Mouse (Mus musculus) hindbrain, embryonic 12.5 days (tissue): ENCODE measurements at regions not wholly inside any gene's neighbourhood (a gene's known extent, or its start where the extent isn't known, plus 50 kb on each side); places are given as distances from the start of the nearest gene placed in this dataset.
"Not testable (repeated sequence)": the region's sequence is repeated elsewhere in the genome, so short reads cannot be mapped to it uniquely, and the experiment has no call there.

Experiments used
- ATAC-seq: fragments of 200-750 bp; cut with Nextera tagmentation; 2 replicates; pipeline ENCODE4 v1.8.0; 2017; ENCODE audit warnings: moderate TSS enrichment; ENCODE audit not compliant: low FRiP score
- H3K27ac ChIP-seq: fragments of 300-500 bp; sonication (generic); 2 replicates; pipeline ENCODE4 v1.5.1; 2016; ENCODE audit warnings: mild to moderate bottlenecking
- H3K27me3 ChIP-seq: fragments of 300-500 bp; sonication (generic); 2 replicates; pipeline ENCODE4 v1.6.1; 2016; ENCODE audit warnings: mild to moderate bottlenecking
- H3K36me3 ChIP-seq: fragments of 300-500 bp; sonication (generic); 2 replicates; pipeline ENCODE4 v1.6.1; 2016; ENCODE audit warnings: mild to moderate bottlenecking
- H3K4me1 ChIP-seq: fragments of 300-500 bp; sonication (generic); 2 replicates; pipeline ENCODE4 v1.6.1; 2016
- H3K4me2 ChIP-seq: fragments of 300-500 bp; sonication (generic); replicated peaks from 2 replicates; pipeline ENCODE4 v1.6.1; 2016; ENCODE audit warnings: mild to moderate bottlenecking
- H3K4me3 ChIP-seq: fragments of 300-500 bp; sonication (generic); 2 replicates; pipeline ENCODE4 v1.5.1; 2016; ENCODE audit warnings: mild to moderate bottlenecking
- H3K9ac ChIP-seq: fragments of 300-500 bp; sonication (generic); 2 replicates; pipeline ENCODE4 v1.6.1; 2016; ENCODE audit warnings: mild to moderate bottlenecking, moderate library complexity
- H3K9me3 ChIP-seq: fragments of 300-500 bp; sonication (generic); replicated peaks from 2 replicates; pipeline ENCODE4 v1.6.1; 2016; ENCODE audit warnings: mild to moderate bottlenecking
- WGBS: fragments of 180-500 bp; shearing (Covaris S2); methylation state at CpG from one replicate; pipeline ENCODE4 v1.1.7; 2016; 5-methylcytosine and 5-hydroxymethylcytosine counted together

DNA sequence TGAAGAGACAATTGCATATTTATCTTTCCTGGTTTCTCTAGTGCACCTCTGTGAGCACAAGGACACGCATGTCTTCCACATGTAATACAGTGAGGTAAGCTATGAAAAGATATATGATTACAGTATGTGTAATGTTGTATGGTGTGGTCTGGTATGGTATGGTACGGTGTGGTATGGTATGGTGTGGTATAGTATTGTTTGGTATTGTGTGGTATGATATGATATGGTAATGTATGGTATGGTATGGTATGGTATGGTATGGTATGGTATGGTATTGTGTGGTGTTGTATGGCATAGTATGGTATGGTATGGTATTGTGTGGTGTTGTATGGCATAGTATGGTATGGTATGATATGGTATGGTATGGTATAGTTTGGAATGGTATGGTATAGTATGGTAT is 242.1 kb upstream of the Ngly1 start:
- Histone ChIP-seq H3K4me2 (no peak overlapping the region), H3K9ac (no peak overlapping the region), H3K4me1 (no peaks in the 10 kb centered on the region), H3K36me3 (no peaks in the 10 kb centered on the region), H3K4me3 (no peak overlapping the region), H3K9me3 (no peaks in the 10 kb centered on the region), H3K27ac (no peak overlapping the region), H3K27me3 (no peaks in the 10 kb centered on the region)
- peak; percentile 67 for ATAC-seq
- WGBS, result 89% methylated on average over 2 of the region's 2 CpGs

DNA sequence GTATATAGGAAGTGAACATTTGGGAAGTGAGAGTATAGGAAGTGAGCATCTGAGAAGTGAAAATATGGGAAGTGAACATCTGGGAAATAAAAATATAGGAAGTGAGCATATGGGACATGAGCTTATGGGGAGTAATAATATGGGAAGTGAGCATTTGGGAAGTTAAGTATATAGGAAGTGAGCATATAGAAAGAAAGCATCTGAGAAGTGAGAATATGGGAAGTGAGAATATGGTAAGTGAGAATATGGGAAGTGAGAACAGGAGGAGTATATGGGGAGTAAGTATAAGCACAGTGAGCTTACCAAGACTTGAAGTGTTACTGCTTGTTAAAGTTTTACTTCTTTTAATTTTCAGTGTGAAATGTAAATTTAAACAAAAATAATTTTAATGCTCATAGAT is 239.3 kb upstream of the Ngly1 start:
- Histone ChIP-seq H3K9me3 (no peaks in the 10 kb centered on the region), H3K4me1 (no peaks in the 10 kb centered on the region), H3K36me3 (no peaks in the 10 kb centered on the region), H3K27me3 (no peaks in the 10 kb centered on the region), H3K4me2 (no peak overlapping the region), H3K9ac (no peak overlapping the region), H3K4me3 (no peak overlapping the region), H3K27ac (no peak overlapping the region)
- no peak for ATAC-seq

DNA sequence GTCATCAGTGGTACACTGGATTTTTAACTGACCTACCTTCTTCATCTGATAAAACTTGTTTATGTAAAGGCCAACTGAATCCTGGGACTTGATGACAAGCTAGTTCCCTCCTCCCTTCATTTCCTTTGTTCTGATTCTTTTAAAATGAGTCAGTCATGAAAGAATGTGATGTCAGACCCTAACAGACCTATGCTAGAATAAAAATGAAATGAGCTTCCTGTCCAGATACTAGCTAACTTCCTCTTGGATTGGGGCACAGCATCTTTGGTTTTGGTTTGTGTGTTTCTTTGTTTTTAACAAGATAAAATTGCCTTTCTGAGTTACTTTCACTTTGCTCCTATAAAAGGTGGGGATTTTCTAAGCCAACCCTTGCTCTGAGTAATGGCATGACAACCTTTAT is 225.2 kb upstream of the Ngly1 start:
- no peak overlapping the region for H3K4me3 ChIP-seq
- H3K27ac ChIP-seq, result no peak overlapping the region
- H3K9me3 ChIP-seq, result no peaks in the 10 kb centered on the region
- no peak overlapping the region for H3K4me2 ChIP-seq
- H3K36me3 ChIP-seq, result no peaks in the 10 kb centered on the region
- no peaks in the 10 kb centered on the region for H3K27me3 ChIP-seq
- no peaks in the 10 kb centered on the region for H3K4me1 ChIP-seq
- H3K9ac ChIP-seq, result no peak overlapping the region
- ATAC-seq, result no peak

DNA sequence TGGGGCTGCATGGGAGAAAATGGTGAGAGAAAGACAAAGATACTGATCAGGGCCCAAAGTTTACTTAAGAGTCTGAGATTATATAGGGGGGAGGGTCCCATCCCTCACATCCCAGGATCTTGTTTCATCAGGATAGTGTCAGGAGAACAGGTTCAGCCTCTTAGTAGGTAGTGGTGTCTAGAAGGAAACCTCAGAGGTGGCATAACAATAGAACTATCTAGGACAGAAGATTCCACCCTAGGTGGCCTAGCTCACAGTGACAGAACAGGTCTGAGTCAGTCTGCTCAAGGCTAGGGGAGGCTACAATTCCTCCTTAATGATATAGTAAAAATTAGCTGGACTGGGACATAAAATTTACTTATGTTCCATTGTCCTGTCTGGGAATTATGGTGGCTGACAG is 211.3 kb upstream of the Ngly1 start:
- Histone ChIP-seq H3K36me3 (no peaks in the 10 kb centered on the region), H3K9me3 (no peaks in the 10 kb centered on the region), H3K27me3 (no peaks in the 10 kb centered on the region), H3K9ac (no peak overlapping the region), H3K4me2 (no peak overlapping the region), H3K4me1 (no peaks in the 10 kb centered on the region), H3K4me3 (no peak overlapping the region), H3K27ac (no peak overlapping the region)
- no peak for ATAC-seq

DNA sequence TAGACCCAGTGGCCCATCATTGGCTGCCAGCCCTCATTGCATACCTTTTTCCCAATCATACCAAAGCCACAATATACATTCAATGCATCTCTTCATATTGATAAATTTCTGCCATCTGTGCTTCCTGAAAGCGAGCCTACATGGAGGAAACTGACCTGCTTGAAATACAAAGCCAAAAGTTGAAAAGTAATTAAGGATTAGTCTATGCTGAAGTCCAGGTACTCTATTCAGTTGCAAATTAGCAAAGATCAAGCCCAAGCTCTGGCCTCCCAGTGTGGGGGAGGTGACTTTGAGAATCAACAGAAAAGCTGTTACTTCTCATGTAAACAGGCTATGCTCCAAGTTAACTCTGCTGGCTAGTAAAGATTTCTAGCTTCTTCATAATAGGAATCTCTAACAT is 210.7 kb upstream of the Ngly1 start:
- H3K27ac ChIP-seq, result no peak overlapping the region
- no peaks in the 10 kb centered on the region for H3K27me3 ChIP-seq
- 64% methylated on average over 1 of the region's 1 CpGs for WGBS
- ATAC-seq, result no peak
- no peaks in the 10 kb centered on the region for H3K36me3 ChIP-seq
- H3K9me3 ChIP-seq, result no peaks in the 10 kb centered on the region
- no peak overlapping the region for H3K4me3 ChIP-seq
- H3K4me2 ChIP-seq, result no peak overlapping the region
- H3K9ac ChIP-seq, result no peak overlapping the region
- H3K4me1 ChIP-seq, result no peaks in the 10 kb centered on the region

DNA sequence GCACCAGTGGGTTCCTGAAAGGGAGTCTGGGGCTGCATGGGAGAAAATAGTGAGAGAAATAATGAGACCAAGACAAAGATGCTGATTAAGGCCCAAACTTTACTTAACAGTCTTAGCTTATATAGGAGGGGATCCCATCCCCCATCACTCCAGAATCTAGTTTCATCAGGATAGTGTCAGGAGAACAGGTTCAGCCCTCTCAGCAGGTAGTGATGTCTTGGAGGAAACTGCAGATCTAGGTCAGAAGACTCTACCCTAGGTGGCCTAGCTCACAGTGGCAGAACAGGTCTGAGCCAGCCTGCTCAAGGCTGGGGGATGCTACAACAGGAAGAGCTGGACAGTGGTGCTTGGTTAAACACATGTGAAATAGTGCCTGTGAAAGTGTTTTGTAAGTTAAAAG is 204.6 kb upstream of the Ngly1 start:
- Histone ChIP-seq H3K4me3 (no peak overlapping the region), H3K36me3 (no peaks in the 10 kb centered on the region)
- ATAC-seq, result no peak

DNA sequence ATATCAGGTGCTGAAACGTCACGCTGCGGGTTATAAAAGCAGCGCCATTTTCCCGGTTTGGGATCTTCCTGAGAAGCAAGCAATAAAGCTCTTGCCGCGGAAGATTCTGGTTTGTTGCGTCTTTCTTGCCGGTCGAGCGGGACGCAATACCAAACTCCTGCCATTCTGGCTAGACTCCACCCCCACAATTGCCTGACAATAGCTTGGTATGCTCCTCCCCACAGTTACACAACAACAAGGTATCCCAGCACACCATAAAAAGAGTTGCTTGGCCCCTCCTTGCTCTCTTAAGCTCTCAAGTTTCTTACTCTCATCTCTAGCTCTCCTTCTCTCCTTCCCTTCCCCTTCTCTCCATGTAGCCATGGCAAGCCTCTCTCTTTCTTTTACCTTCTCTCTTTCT is 176.5 kb upstream of the Ngly1 start:
- not testable (repeated sequence) for H3K27me3 ChIP-seq, H3K9ac ChIP-seq, H3K4me2 ChIP-seq, H3K9me3 ChIP-seq, H3K36me3 ChIP-seq, H3K27ac ChIP-seq, H3K4me1 ChIP-seq, H3K4me3 ChIP-seq, ATAC-seq
- 98% methylated on average over 7 of the region's 12 CpGs for WGBS

More for the DNA sequence above, 204.6 kb upstream of the Ngly1 start:
- Histone ChIP-seq H3K9ac (no peak overlapping the region), H3K27me3 (no peaks in the 10 kb centered on the region), H3K4me2 (no peak overlapping the region), H3K9me3 (no peaks in the 10 kb centered on the region), H3K4me1 (no peaks in the 10 kb centered on the region), H3K27ac (no peak overlapping the region)

DNA sequence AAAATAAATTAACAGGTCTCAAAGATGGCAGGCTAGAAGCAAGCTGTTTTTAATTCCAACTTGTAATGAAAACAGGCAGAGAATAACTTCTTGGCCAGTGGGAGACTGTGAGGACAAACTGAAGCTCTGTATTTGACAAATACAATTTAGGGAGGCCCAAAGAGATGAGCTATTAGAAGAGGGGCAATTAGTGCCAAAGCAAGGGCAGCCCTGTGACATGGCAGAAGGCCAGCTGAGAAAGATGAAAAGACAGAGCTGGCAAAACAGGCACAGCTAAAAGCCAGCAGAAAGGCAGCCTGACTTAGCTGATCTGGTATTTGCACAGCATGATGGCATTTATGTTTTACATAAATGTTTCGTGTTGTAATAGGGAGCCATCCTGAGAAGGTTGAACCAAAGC is 175.0 kb upstream of the Ngly1 start:
- no peak overlapping the region for H3K4me2 ChIP-seq
- no peaks in the 10 kb centered on the region for H3K36me3 ChIP-seq
- WGBS, result 88% methylated on average over 1 of the region's 1 CpGs
- no peaks in the 10 kb centered on the region for H3K4me1 ChIP-seq
- no peak overlapping the region for H3K4me3 ChIP-seq
- no peak overlapping the region for H3K9ac ChIP-seq
- H3K27me3 ChIP-seq, result no peaks in the 10 kb centered on the region
- H3K9me3 ChIP-seq, result no peaks in the 10 kb centered on the region; the same call in 1 of the 2 replicates
- ATAC-seq, result no peak
- no peak overlapping the region for H3K27ac ChIP-seq

DNA sequence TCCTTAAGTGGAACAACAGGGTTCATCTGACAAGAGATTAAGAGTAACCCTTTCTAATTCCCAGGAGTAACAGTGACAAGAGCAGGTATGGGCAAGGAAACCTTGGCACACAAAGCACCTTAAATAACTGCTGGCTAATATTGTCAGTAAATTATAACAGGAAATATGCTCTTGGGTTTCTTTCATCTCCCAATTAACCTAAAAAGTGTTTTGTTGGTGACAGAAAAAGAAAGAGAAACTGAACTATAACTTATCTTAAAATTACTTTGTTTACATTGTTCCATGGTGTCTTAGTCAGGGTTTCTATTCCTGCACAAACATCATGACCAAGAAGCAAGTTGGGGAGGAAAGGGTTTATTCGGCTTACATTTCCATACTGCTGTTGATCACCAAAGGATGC is 170.0 kb upstream of the Ngly1 start:
- no peak overlapping the region for H3K4me3 ChIP-seq
- no peak overlapping the region for H3K27ac ChIP-seq
- no peaks in the 10 kb centered on the region for H3K9me3 ChIP-seq
- H3K4me1 ChIP-seq, result no peaks in the 10 kb centered on the region
- no peaks in the 10 kb centered on the region for H3K27me3 ChIP-seq
- no peak for ATAC-seq
- H3K9ac ChIP-seq, result no peak overlapping the region
- no peaks in the 10 kb centered on the region for H3K36me3 ChIP-seq
- 100% methylated on average over 1 of the region's 1 CpGs for WGBS
- H3K4me2 ChIP-seq, result no peak overlapping the region

DNA sequence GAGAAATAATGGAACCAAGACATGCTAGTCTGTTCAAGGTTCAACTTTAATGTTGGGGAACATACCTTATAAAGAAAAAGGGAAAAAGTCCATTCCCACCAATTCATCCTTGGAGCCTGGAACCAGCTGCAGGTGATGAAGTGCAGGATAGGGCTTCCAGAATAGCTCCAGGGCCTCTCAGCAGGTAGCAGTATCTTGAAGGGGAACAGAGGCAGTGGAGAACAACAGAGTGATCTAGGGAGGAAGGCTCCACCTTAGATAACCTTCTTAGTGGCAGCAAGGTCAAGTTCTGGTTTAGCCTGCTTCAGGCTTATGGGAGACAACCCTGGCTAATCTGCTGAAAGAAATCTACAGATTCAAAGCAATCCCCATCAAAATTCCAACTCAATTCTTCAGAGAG is 161.8 kb upstream of the Ngly1 start:
- not testable (repeated sequence) for H3K27ac ChIP-seq, H3K9ac ChIP-seq, H3K4me2 ChIP-seq, H3K4me3 ChIP-seq, ATAC-seq, H3K36me3 ChIP-seq, H3K4me1 ChIP-seq, H3K27me3 ChIP-seq, H3K9me3 ChIP-seq

DNA sequence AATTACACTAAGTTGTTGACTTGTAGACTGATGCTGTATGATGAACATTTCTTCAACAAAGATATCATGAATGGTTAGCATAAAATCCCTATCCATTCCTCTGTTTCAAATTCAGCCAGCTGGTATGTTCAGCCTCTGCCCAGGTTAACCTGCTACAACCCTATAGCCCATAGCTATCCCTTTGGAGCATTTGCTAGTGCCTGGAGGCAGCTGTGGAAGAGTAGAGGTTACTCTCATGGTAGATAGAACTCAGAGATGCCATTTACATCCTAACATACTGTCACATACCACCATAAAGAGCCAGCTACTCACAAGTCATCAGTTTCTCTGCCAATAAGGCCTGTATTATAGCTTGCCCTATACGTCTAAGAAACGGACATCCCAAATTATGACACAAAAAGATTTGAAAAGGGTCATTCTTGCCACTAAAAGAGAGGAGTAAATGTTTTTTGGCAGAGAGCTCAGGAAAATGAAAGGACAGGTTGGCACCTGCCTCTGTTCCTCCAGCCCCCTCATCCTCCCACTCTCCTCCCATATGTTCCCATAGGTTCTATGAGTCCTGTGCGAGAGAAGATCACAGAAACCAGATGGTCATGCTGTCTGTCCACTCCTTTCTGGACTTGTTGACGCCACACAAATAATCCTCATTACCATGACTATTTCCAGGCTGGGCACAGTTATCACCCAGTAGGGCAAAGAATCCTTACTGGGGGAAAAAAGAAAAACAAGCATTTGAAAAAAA is 156.5 kb upstream of the Ngly1 start:
- no peak overlapping the region for H3K27ac ChIP-seq
- no peak for ATAC-seq

DNA sequence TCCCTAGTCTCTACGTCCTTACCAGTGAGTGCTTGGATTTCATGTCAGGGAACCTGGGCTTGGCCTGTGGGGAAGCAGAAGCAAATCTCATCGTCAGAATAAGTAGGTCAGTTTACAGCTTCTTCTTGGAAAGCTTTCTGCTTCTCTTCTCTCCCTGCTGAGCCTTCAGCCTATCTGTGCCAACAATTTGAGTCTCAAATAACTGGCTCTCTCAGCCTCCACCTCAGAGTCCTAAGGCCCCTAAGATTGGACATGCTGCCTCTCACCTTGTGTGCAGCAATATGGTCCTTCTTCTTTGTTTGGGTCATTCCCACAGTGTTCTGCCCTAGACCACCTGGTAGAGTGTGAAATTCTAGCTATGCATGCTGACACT is 156.0 kb upstream of the Ngly1 start:
- H3K4me1 ChIP-seq, result no peaks in the 10 kb centered on the region
- H3K9ac ChIP-seq, result no peak overlapping the region
- H3K27ac ChIP-seq, result no peak overlapping the region
- no peak overlapping the region for H3K4me3 ChIP-seq
- no peaks in the 10 kb centered on the region for H3K27me3 ChIP-seq
- no peaks in the 10 kb centered on the region for H3K9me3 ChIP-seq
- WGBS, result 68% methylated on average over 2 of the region's 2 CpGs
- H3K4me2 ChIP-seq, result no peak overlapping the region
- no peak for ATAC-seq
- H3K36me3 ChIP-seq, result no peaks in the 10 kb centered on the region

More for the DNA sequence above, 156.5 kb upstream of the Ngly1 start:
- Histone ChIP-seq H3K4me3 (no peak overlapping the region), H3K9ac (no peak overlapping the region), H3K9me3 (no peaks in the 10 kb centered on the region), H3K4me2 (no peak overlapping the region), H3K4me1 (no peaks in the 10 kb centered on the region), H3K27me3 (no peaks in the 10 kb centered on the region), H3K36me3 (no peaks in the 10 kb centered on the region)
- WGBS, result 85% methylated on average over 4 of the region's 4 CpGs

DNA sequence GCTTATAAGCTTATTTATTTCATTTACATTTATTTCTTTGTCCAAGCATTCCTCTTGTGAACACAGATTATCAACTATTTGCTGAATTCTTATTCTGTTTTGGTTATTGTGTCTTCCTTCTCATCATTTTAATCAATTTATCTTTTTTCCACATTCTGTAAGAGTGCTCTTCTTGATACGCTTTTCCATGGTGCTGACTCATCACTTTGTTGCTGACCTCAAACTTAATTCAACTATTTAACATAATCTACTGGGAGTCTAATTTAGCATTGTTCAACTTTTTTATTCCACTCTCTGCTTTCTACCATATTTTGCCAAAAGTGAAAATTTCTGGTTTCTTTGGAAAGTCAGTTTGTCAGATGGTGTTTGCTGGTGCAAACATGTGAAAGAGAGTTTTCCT is 139.7 kb upstream of the Ngly1 start:
- Histone ChIP-seq H3K4me3 (no peak overlapping the region), H3K27me3 (no peaks in the 10 kb centered on the region), H3K27ac (no peak overlapping the region), H3K4me1 (no peaks in the 10 kb centered on the region), H3K9me3 (no peaks in the 10 kb centered on the region), H3K36me3 (no peaks in the 10 kb centered on the region), H3K9ac (no peak overlapping the region), H3K4me2 (no peak overlapping the region)
- no peak for ATAC-seq
- WGBS, result 95% methylated on average over 1 of the region's 1 CpGs

DNA sequence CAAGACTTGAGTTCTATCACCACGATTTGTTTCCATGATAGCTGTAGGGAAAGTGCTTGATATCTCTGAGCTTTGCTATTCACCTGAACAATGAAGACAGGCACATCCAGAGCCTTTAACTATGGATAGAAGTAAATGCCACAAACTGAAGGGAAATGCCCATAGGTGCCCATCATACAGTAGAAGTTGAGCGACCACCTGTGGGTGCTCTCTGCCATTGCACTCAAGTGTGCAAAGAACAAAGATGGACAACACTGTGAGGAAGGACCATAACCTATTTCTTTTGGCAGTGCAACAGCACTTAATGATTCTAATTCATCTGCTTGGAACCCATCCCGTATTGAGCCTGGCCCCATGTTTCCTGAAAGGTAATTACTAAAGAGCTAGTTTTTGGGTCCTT is 116.4 kb upstream of the Ngly1 start:
- no peak overlapping the region for H3K4me2 ChIP-seq
- H3K4me3 ChIP-seq, result no peak overlapping the region
- no peak overlapping the region for H3K27ac ChIP-seq
- H3K4me1 ChIP-seq, result no peaks in the 10 kb centered on the region
- no peaks in the 10 kb centered on the region for H3K9me3 ChIP-seq
- no peaks in the 10 kb centered on the region for H3K36me3 ChIP-seq
- H3K27me3 ChIP-seq, result no peaks in the 10 kb centered on the region
- H3K9ac ChIP-seq, result no peak overlapping the region
- WGBS, result 95% methylated on average over 3 of the region's 3 CpGs
- no peak for ATAC-seq
